Mouse (Mus musculus) thymus, postnatal 4 days (tissue): ENCODE data around the gene Rad51.
A peak's percentile ranks its signal among the peaks of the same experiment; 100 is the strongest.

Experiments used
- DNase-seq: peaks from one replicate; pipeline ENCODE4 v3.0.0; 2021

Rad51 gene

DNA sequence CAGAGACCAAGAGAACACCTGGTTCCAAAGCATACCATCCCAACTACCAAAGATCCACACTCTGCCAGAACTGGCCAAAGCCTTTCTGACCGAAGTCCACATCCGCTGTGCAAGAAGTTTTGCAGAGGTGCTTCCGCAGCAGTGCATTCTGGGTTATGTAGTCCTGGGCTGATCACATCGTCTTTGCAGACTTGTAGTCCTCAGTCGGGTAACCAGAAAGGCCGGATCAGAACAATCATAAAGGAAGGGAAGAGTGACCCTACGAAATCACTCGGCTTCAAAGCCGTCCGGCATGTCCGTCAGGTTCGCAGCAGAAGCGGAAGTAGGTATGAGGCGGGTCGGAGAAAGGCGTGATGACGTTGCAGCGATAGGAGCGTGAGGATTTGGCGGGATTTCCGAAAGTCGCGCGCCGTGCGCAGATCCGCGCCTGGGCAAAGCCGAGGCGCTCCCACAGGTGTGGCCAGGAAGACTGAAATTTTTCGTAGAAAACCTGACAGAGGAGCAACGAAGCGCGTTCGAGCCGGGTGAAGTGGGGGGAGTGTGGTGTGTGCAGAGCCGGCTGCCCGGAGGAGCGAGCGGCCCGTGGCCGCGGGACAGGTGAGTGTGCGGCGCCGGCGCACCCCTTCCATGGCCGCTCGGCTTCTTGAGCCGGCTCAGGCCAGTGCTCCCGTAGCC, at the start of gene Rad51:
TSS of gene Rad51 (plus strand) at position 356 of the 675 bp plus-strand sequence.
- DNase-seq, result peak; percentile 85

DNA sequence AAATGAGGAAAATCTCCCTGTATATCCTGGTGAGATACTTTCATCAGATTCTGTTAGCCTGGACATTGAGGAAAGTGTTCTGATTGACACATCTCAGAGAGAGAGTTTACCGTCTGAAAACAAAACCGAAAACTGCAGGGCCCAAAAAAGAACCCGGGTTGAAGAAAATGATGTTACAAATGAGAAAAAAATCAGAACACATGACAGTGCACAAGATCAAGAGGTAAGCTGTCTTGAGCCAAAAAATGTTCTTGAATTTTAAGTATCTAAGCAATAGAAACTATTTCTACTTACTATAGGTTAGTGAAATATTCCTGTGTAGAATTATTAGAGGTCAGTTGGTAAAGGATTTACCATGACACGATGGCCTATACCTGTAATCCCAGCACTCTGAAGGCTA, 40.2 kb upstream of the Rad51 start:
- no peak for DNase-seq

DNA sequence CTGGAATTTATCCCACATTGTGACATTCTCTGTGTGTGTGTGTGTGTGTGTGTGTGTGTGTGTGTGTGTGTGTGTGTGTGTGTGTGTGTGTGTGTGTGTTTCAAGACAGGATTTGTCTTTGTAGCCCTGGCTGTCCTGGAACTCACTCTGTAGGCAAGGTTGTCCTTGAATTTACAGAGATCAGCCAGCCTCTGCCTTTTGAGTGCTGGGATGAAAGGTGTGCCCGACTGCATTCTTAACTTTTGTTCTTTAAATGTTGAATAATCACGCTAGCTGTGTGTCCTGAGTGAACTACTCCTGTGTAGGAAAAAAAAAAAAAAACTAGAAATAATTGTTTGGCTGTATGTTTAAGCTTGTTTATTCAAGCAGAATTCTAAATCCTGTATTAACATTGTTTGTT, 26.4 kb upstream of the Rad51 start:
- no peak for DNase-seq

DNA sequence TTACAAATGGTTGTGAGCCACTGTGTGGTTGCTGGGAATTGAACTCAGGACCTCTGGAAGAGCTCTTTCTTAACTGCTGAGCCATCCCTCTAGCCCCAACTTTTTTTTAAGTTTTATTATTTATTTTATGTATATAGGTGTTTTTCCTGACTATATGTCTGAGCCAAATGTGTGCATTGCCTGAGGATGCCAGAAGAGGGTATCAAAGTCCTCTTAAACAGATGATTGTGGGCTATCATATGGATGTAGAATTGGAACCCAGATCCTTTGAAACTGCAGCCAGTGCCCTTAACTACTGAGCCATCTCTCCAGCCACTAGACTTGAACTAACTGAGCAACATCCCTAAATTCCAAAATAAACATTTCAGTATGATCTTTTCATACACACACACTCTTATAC, 11.0 kb upstream of the Rad51 start:
- DNase-seq, result no peak

DNA sequence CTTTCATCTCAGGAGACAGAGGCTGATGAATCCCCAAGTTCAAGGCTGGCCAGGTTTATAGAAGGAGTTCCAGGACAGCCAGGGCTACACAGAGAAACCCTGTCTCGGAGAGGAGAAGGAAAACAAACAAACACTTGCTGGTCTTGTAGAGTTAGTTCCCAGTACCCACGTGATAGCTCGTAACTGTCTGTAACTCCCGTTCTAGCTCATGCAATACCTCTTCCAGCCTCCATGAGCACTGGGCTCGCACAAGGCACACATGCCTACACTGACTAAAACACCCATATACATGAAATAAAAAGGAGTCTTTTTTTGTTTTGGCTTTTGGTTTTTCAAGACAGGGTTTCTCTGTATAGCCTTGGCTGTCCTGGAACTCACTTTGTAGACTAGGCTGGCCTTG, 6.0 kb upstream of the Rad51 start:
- no peak for DNase-seq

DNA sequence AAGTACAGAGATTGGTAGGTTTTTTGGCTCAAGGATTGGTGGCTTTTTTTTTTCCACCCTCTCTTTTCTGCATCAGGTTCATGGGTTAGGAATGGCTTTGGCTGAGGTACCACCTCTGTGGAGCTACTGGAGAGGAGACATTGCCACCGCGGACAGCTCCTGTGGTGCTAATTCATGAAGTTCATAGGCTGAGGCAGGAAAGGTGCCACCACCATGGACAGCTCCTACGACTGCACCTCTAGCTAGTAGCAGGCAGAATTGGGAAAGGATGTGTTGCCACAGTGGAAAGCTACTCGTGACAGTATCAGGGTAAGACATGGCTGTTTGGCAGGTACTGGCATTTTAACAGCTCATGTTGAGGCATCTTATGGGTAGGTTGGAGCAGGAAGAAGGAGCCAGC, 4.0 kb upstream of the Rad51 start:
- DNase-seq, result peak; percentile 52

DNA sequence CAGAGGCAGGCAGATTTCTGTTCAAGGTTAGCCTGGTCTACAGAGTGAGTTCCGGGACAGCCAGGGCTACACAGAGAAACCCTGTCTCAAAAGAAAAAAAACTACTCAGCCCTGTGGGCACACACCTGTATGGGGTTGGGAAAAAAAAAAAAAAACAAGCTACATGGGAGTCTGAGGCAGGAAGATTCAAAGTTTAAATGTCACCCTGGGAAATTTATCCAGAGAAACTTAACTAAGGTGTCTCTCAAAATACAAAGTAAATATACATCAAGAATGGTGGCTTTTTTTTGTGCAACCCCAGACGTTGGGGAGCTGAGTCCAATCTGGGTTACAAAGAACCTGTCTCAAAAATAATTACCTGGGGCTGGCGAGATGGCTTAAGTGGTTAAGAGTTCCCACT, 1.5 kb upstream of the Rad51 start:
- no peak for DNase-seq

DNA sequence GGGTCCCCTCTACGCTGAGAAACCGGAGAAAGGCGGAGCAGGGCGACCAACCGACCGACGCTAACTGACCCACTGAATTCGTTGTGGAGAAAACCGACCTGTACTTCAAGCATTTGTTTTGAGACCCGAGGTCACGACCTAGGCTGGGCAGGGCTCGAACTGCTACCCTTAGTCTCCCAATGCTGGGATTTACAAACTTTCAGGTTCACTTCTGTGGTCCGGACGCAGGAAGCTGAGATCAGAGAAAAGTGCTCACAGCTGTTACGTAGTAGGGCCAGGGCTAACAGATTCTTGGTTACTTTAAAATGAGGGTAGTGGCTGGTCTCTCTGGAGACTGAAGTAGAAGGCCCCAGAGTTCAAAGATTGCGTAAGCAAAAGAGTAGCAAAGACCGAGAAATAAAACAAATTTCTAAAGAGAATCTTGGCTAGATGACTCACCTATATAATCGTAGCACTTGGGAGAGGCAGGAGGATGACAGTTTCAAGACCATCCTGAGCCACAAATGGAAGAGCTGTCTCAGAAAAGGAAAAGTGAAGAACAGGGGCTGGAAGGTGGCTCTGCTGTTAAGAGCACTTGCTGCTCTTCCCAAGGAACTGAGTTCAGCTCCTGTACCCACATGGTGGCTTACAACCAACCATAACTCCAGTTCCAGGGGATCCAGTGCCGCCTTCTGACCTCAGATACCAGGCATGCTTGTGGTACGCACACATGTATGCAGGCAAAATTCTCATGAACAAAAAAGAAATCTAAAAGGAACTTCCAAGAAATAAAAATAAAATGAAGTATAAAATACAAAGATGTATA, 730 bp downstream of the Rad51 start:
- DNase-seq, result no peak

DNA sequence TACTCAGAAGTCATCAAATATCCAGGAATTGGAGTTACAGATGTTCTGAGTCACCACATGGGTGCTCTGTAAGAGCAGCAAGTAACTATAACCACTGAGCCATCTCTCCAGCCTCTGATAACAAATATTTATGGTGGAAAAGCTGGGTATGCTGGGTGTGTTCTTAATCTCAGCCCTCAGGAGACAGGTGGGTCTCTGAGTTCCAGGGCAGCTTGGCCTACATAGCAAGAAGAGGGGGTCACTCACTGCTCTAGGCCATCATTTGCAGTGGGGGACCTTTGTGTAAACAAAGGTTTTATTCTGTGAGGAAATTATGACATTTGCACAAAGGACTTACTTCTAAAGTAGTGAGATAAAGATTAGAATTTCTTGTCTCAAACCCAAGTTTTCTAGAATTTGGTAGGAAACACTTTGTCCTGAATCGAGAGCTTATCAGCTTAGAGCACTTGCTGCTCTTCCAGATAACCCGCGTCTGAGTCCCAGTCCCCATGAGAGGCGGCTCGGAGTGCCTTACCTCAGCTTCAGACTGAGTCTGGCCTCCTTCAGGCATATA, 23.8 kb downstream of the Rad51 start:
- DNase-seq, result no peak

DNA sequence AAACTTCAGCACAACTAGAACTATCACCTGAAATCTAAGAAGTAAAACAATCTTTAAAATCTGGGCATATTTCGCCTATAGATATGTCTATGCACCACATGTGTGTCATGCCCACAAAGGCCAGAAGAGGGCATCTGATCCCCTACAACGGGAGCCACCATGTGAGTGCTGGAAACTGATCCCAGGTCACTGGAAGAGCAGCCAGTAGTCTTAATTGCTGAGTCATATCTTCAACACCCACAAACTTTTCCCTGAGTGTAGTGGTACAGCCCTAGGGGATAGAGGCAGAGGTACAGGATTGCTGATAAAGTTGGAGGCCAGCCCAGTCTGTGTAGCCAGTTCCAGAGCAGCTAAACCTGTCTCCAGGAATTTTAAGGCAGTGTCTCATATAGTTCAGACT, 32.6 kb downstream of the Rad51 start:
- DNase-seq, result peak; percentile 39

DNA sequence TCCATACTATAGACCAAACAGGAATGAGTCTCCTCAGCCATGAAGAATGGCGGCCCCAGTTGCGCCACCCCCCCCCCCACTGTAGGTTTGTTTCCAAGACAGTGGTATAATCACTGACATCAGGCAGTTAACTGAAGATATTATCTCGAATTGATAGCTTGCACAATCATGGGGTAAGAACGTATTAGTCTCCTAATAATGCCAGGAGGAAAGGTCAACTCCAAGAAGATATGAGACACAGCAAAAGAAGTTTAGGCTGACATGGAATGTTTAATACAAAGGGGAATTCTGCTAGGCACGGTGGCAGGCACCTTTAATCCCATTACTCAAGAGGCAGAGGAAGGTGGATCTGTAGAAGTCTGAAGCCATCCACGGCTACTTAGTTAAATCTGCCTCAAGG, 33.8 kb downstream of the Rad51 start:
- DNase-seq, result no peak

DNA sequence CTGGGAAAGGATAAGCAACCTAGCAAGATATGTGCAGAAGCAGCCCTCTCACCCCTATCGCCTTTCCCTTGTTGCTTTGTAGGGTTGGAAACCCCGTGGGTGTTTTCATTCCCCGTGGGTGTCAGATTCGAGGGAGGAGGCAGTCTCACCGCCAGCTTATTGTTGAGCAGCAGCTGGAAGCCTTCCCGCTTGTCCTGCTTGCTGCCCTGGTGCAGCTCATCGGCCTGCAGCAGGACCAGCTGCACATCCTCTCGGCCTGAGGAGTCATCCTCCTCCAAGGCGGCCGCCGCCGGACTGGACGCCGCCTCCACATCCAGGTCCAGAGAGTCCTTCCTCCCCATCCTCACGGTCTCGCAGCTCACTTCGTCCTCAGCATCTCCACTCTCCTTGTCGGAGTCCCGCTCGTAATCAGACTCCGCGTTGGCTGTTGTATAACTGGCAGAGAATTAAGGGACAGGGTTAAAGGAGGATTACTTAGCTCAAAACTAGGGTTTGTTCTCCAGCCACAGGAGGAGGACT, 34.6 kb downstream of the Rad51 start:
- no peak for DNase-seq

DNA sequence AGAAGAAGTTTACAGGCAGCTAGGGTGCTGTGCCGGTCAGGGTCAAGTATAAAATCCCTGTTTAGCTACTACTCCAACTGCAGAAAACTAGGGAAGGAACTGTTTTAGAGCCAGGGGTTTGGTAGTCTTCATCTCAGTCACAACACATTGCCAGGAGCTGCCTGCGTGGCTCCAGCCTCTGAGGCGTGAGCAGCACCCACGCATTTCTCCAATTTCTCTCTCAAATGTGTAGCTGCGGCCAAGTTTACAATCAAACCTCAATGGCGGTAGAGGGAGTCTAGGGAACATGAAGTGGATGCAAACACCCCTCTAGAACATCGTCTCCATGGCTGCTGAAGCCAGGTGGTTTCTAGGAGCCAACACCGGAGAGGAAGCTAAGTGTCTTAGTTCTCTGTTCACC, 35.2 kb downstream of the Rad51 start:
- no peak for DNase-seq

DNA sequence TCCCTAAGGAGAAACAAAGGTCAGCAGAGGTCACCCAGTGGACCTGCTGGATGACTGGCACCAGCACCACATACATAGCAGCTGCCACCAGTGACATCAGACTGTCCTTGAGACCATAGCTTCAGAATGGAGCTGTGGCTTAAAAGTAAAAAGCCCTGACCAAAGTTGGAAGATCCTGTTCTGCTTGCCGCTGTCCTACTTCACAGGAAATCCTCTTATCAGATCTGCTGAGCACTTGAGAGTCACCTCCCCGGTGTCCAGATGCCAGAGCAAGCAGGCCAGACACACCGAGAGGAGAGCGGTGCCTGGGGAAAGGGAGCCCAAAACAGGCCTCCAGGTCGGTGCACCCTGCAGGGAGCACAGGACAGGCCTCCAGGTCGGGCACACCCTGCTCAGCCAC, 39.7 kb downstream of the Rad51 start:
- no peak for DNase-seq

DNA sequence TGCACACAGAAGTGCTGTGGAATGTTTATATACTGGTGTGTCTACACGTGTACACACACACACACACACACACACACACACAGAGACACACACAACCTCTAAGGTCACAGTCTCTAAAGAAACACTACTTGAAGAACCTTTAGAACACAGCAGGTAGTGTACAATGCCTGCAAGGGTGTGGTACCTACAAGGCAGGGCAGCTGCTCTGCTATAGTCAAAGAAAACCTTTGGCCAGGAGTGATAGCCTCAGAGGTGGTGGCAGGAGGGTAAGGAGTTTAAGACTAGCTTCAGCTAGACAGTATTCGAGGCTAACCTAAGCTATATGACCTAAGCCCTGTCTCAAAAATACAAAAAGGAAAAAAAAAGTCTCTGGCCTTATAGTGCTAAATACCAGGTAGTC, 42.1 kb downstream of the Rad51 start:
- no peak for DNase-seq

DNA sequence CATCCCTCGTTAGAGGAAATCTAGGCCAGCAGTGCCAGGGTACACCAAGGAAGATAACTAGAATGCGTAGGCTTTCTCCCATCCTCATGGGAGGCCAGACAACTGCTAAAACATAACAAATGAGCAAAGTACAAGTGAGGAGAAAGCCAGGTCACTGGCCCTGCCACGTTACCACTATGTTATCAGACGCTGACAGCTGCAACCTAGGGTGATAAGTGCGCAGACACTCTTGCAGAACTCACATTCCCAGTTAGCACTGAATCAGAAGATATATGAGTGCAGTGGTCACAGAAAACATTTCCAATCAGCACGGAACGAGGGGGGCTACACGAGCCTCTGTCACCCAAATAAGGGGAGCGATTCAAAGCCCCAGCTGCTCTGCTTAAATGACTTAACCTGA, 42.8 kb downstream of the Rad51 start:
- no peak for DNase-seq

DNA sequence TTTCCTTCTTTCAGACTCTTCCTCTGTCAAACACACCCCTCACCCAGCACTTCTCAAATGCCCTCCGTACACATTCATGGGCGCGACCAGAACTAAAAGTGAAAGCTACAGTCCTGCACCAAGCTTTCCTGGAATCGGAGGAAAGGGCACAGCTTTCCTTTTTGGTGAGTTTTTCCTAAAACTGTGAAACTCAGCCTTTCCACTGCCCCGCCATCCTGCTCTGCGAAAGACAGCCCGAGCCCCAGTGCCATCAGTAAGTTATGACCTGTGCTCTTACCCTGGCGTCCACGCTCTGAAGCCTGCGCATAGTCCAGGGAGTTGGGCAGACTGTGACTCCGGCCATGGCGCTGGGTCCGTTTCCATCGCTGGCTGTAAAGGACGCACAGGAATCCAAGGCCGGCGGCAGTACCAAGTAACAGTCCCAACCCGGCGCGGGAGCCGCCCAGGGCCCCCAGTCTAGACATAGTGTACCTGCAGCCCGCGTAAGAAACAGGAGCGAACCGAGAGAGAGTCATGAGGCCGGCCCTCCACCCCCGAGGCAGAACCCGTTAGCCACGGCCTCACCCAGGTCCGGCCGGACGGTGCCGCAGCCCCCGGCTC, 43.6 kb downstream of the Rad51 start:
- DNase-seq, result no peak

DNA sequence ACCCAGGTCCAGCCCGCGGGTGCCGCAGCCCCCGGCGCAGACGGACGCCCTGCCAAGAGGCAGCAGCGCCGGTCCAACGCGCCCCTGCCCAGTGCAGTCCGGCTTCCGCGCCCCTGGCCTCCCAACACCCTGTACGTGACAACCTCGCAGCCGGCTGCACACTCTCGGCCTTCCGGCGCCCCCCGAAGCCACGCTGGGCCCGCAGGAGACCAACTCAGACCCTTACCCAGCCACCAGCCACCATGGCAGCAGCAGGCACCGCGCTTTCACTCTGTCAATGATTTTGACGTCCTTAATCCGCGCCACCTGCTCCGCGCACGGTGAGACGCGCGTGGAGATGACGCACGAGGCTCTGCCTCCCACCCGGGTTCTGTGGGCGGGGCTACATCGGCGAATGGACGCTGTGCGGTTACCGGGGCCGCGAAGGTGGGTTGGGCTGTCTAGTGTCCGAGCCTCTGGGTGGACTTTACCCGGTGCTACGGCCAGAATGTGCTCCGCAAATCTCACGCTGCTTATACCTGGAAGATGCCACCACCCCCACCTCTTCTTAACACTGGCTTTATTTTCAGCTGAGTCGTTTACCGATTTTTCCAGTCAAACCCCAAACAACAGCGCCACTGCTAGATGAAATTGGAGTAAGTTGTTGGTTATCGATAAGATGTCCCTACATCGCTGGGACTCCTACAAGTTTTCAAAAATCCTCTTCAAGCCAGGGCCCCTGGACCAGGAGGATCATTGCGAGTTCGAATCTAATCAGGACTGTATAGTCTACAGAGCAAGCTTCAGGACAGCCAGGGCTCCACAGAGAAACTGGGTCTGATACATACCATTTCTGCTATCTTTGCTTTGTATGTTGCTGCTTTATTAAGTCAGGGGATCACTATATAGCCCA, 44.3 kb downstream of the Rad51 start, which contains the start of gene Rmdn3:
TSS of gene Rmdn3 (minus strand) at position 354 of the 892 bp plus-strand sequence.
- DNase-seq, result peak; percentile 97

DNA sequence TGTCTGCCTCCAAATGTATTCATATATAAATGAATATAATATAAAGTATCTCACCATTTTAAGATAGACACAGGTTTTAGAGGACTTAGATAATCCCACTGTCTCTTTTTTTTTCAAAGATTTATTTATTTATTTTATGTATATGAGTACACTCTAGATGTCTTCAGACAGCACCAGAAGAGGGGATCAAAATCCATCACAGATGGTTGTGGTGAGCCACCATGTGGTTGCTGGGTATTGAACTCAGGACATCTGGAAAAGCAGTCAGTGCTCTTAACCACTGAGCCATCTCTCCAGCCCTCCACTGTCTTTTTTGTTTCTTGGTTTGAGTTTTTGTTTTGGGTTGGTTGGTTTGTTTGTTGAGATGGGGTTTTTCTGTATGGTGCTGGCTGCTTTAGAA, 45.2 kb downstream of the Rad51 start:
- no peak for DNase-seq

DNA sequence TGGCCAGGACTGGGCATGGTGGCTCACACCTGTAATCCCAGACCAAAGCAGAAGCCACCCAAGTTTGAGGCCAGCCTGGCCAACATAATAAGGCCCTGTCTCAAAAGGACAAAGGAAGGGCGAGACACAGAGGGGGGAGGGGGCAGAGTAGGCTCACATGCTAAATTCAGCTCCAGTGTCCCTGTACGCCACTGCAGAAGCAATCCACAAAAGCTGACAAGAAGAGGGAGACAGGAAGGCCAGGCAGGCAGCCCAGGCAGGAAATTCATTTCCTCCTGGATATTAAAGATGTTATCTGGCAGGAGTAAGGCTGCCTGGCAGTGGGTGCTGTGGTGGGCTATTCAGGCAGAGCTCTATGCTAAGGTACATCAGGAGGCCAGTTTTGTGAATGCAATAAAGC, 48.7 kb downstream of the Rad51 start:
- DNase-seq, result no peak

DNA sequence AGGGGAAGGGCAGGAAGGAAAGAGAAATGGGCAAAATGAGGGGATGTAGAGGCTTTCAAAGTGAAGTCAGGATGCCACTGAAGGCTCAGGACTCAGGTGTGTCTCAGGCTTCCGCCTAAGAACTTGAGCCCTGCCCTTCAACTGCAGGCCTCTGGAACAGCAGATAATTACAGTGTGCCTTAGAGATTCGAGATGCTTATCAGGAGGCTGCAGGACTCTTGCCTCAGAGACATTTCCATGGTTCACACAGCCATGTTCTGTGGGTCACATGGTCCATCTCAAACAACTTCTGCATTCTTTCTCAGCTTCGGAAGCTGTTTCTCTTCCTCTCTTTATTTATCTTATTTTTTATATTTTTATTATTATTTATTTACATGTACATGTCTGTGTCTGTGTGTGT, 50.5 kb downstream of the Rad51 start:
- DNase-seq, result no peak

DNA sequence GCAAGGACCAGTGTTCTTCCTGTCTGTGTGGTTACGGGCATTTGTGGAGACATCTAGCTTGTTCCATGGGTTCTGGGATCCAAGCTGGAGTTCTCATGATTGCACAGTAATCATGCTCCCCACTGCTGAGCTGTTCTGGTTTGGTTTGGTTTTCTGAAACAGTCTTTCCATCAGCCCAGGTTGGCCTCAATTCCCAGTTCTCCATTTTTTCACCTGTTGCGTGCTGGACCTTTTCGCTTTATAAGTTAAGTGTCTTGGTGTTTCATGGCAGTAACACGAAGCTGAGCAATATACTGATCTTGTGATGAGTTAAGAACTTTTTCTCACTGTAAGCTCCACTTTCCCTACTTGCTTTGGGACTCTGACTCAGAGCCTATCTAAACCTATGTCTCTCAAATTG, 51.4 kb downstream of the Rad51 start:
- DNase-seq, result no peak

DNA sequence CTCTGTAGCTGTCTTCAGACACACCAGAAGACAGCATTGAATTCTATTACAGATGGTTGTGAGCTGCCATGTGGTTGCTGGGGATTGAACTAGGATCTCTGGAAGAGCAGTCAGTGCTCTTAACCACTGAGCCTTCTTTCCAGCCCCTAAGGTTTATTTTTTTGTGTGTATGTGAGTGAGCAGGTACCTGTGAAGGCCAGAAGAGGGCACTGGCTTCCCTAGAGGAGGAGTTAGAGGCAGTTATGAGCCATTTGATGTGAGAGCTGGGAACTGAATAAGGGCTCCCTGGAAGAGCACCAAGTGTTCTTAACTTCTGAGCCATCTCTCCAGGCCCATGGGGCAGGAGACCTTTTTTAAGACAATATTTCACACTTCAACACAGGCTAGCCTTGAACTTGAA, 52.8 kb downstream of the Rad51 start:
- DNase-seq, result no peak
